ENCODE assay signal across 15 mouse cellular contexts in genomic region chr3:105653544-105654380, GRCm38 (mm10). TPM values are rescaled to one million over a fixed set of nuclear protein-coding genes. Genes with fewer than 3 reads are reported as not detected.
A peak's percentile ranks its signal among the peaks of the same experiment; 100 is the strongest.
DNase-seq lines count a peak whose midpoint lies in the region; ATAC-seq lines count a peak whose summit lies in the region.
"Had no signal": no experiment of that assay in that cellular context is flagged by ENCODE, and none has a peak within 500 bp of the region (broad histone marks: within the 10 kb centered on the region; RNA-seq: fewer than 3 reads in every experiment).

No protein-coding gene starts in this region.

- H3K9me3 ChIP-seq in hindbrain, embryonic 16.5 days (ENCODE audit: control insufficient read depth, low read length): no peaks in the 10 kb centered on the region
- H3K9me3 ChIP-seq in hindbrain, embryonic 14.5 days (ENCODE audit: control insufficient read depth, low read length): no peaks in the 10 kb centered on the region
- H3K9me3 ChIP-seq in neural tube, embryonic 15.5 days (replicated peaks): no peaks in the 10 kb centered on the region
- H3K9me3 ChIP-seq: hindbrain, embryonic 15.5 days; midbrain, embryonic 12.5 days had no signal

- no peaks in the 10 kb centered on the region for H3K4me1 ChIP-seq in hindbrain, embryonic 16.5 days (ENCODE audit: control insufficient read depth, insufficient read depth, low read depth, low read length)
- H3K4me1 ChIP-seq in hindbrain, embryonic 14.5 days (replicated peaks; ENCODE audit: control insufficient read depth, insufficient read depth, low read length): no peaks in the 10 kb centered on the region
- no peaks in the 10 kb centered on the region for H3K4me1 ChIP-seq in neural tube, embryonic 15.5 days
- H3K4me1 ChIP-seq: hindbrain, embryonic 15.5 days; midbrain, embryonic 12.5 days had no signal

- peak; percentile 60; the same call in 1 of the 2 replicates for ATAC-seq in hindbrain, embryonic 16.5 days
- ATAC-seq in hindbrain, embryonic 14.5 days (ENCODE audit: low FRiP score): no peak
- no peak for ATAC-seq in neural tube, embryonic 15.5 days (ENCODE audit: low FRiP score)

- H3K4me3 ChIP-seq in hindbrain, embryonic 16.5 days (ENCODE audit: low read length): no peak overlapping the region
- no peak overlapping the region for H3K4me3 ChIP-seq in hindbrain, embryonic 14.5 days (replicated peaks; ENCODE audit: low read length)
- H3K4me3 ChIP-seq in neural tube, embryonic 15.5 days (replicated peaks): no peak overlapping the region
- H3K4me3 ChIP-seq: hindbrain, embryonic 15.5 days; midbrain, embryonic 12.5 days had no signal

- 74% methylated on average over 13 of the region's 13 CpGs for WGBS in hindbrain, embryonic 16.5 days
- 92% methylated on average over 13 of the region's 13 CpGs for WGBS in hindbrain, embryonic 14.5 days
- 87% methylated on average over 13 of the region's 13 CpGs for WGBS in neural tube, embryonic 15.5 days

- no peaks in the 10 kb centered on the region for H3K27me3 ChIP-seq in hindbrain, embryonic 16.5 days (replicated peaks; ENCODE audit: control insufficient read depth, insufficient read depth, low read length)
- H3K27me3 ChIP-seq in hindbrain, embryonic 14.5 days (ENCODE audit: control insufficient read depth, insufficient read depth, low read length): no peaks in the 10 kb centered on the region
- H3K27me3 ChIP-seq in neural tube, embryonic 15.5 days (replicated peaks): no peaks in the 10 kb centered on the region
- H3K27me3 ChIP-seq: hindbrain, embryonic 15.5 days; midbrain, embryonic 12.5 days had no signal

- H3K36me3 ChIP-seq in hindbrain, embryonic 16.5 days (ENCODE audit: control insufficient read depth, insufficient read depth, low read length): no peaks in the 10 kb centered on the region
- no peaks in the 10 kb centered on the region for H3K36me3 ChIP-seq in hindbrain, embryonic 14.5 days (replicated peaks; ENCODE audit: control insufficient read depth, insufficient read depth)
- H3K36me3 ChIP-seq in neural tube, embryonic 15.5 days: no peaks in the 10 kb centered on the region
- H3K36me3 ChIP-seq: hindbrain, embryonic 15.5 days; midbrain, embryonic 12.5 days had no signal

- no peak for DNase-seq in hindbrain, embryonic 14.5 days (ENCODE audit: low spot score)
- DNase-seq in right cerebral cortex, postnatal 25 days: peak; percentile 27
- no peak for DNase-seq in right cerebral cortex, adult 2 months (ENCODE audit: low spot score in 2 of 2)
- DNase-seq in cerebellum, postnatal 25 days: peak; percentile 72 to 79
- DNase-seq in adrenal gland, postnatal 14 days: no peak
- no peak for DNase-seq in T-cell, adult 2 months (ENCODE audit: low spot score)
- DNase-seq: adrenal gland, postnatal 25 days; kidney, adult 8-10 months; spleen, adult 18-20 months; thymus, postnatal 4 days had no signal

- H3K4me2 ChIP-seq in hindbrain, embryonic 16.5 days (ENCODE audit: low read length): no peak overlapping the region
- H3K4me2 ChIP-seq in hindbrain, embryonic 14.5 days (replicated peaks): no peak overlapping the region
- no peak overlapping the region for H3K4me2 ChIP-seq in neural tube, embryonic 15.5 days
- H3K4me2 ChIP-seq: hindbrain, embryonic 15.5 days; midbrain, embryonic 12.5 days had no signal

- no peak overlapping the region for H3K9ac ChIP-seq in hindbrain, embryonic 16.5 days (ENCODE audit: low read depth, low read length)
- no peak overlapping the region for H3K9ac ChIP-seq in hindbrain, embryonic 14.5 days
- no peak overlapping the region for H3K9ac ChIP-seq in neural tube, embryonic 15.5 days (replicated peaks)
- H3K9ac ChIP-seq: hindbrain, embryonic 15.5 days; liver, embryonic 14.5 days; midbrain, embryonic 12.5 days had no signal

- no peak overlapping the region for H3K27ac ChIP-seq in hindbrain, embryonic 16.5 days (ENCODE audit: low read depth, low read length)
- H3K27ac ChIP-seq in hindbrain, embryonic 14.5 days: no peak overlapping the region
- no peak overlapping the region for H3K27ac ChIP-seq in neural tube, embryonic 15.5 days (replicated peaks)
- H3K27ac ChIP-seq: hindbrain, embryonic 15.5 days; liver, embryonic 14.5 days; midbrain, embryonic 12.5 days had no signal

RNA-seq across cellular contexts. Expression of gene Ddx20, which starts 33.6 kb away (rescaled TPM):
- 19.4 and 21.9 TPM in 2 replicates for polyA plus RNA-seq in hindbrain, embryonic 16.5 days (2015; fragmentation: Nextera tagmentation; extraction: Ambion mirVana)
- polyA plus RNA-seq in hindbrain, embryonic 14.5 days (2014; fragmentation: Nextera tagmentation; extraction: Ambion mirVana): 21.6 and 23.1 TPM in 2 replicates
- total RNA-seq in adrenal gland, postnatal 14 days (2021): 17.4 and 17.6 TPM in 2 replicates
- polyA plus RNA-seq in neural tube, embryonic 15.5 days (2015; fragmentation: Nextera tagmentation; extraction: Ambion mirVana): 22.0 and 24.1 TPM in 2 replicates

RNA-seq across cellular contexts. Expression of gene Inka2, which starts 50.6 kb away (rescaled TPM):
- polyA plus RNA-seq in hindbrain, embryonic 16.5 days (2015; fragmentation: Nextera tagmentation; extraction: Ambion mirVana): 13.7 and 13.9 TPM in 2 replicates
- 4.6 and 5.5 TPM in 2 replicates for polyA plus RNA-seq in hindbrain, embryonic 14.5 days (2014; fragmentation: Nextera tagmentation; extraction: Ambion mirVana)
- 4.8 and 5.1 TPM in 2 replicates for total RNA-seq in adrenal gland, postnatal 14 days (2021)
- 7.3 and 9.2 TPM in 2 replicates for polyA plus RNA-seq in neural tube, embryonic 15.5 days (2015; fragmentation: Nextera tagmentation; extraction: Ambion mirVana)

Comparison
In these comparisons a context has a peak if more than half of its experiments do, and no peak if none do; other contexts are left out.
1. DNase-seq: peak in right cerebral cortex, postnatal 25 days (single experiment) and cerebellum, postnatal 25 days (2 of 2); none in hindbrain, embryonic 14.5 days (single experiment), right cerebral cortex, adult 2 months (0 of 2), adrenal gland, postnatal 14 days (single experiment) and T-cell, adult 2 months (single experiment).